Mouse (Mus musculus): ENCODE results near the gene Ube2v1. TPM values are rescaled to one million over a fixed set of nuclear protein-coding genes. Genes with fewer than 3 reads are reported as not detected.

Ube2v1 gene
- 68.2 and 115 TPM in 2 replicates for total RNA-seq (2012; rRNA removed)

DNA sequence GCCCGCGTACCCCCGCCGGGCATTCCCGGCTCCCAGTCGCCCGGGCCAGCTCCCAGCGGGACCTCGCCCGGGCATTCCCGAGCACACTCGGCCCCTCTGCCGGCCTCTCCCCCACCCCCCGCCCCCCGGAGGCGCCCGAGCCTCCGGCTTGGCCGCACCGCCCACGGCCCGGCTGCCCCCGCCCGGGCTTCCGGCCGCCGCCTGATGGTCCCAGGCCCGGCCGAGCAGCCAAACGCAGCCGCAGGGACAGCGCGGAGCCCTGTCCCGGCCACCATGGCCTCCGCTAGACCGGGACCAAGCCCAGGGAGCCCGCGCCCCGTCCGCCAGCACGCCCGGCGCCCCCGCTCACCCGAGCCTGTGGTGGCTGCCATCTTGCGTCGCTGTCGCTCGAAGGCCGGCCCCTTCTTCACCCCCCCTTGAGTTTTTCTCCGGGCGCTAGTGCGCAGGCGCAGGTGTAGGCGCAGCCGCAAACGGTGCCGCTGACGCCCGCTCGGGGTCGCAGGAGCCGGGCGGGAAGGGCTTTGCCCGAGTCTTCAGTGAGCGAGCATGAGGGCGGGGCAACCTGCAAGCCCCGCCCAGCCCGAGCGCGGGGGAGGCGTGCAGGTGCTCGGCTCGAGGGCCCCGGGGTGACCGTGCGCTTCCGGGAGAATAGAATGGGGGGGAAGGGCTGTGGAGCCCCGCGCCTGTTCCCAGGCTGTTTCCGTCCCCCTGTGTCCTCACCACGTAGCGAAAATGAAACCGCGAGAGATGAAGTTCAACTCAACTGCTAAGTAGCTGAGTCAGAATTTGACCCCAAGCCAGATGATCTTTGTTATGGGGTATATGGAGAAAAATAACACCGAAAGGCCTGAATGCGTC lies at the start of gene Ube2v1:
Ube2v1 (minus strand) TSS at position 505 of the 858 bp plus-strand sequence.
- in situ Hi-C loops (cut with MboI; ENCODE audit: low sequenced_read_pairs in 2 of 2, unreplicated experiment in 2 of 2): no loop called here
- Histone ChIP-seq H3K9me3 (ENCODE audit: control insufficient read depth, insufficient read depth, low read depth, low read length) (no peaks in the 10 kb centered on the region), H3K4me1 (ENCODE audit: control insufficient read depth in 2 of 2, insufficient read depth in 2 of 2, low read length in 2 of 2, poor library complexity in 1 of 2) (peaks cover 8 to 21% of the 10 kb centered on the region in 2 experiments), H3K36me3 (ENCODE audit: control insufficient read depth, insufficient read depth, low read length, poor library complexity, severe bottlenecking) (peaks cover 21% of the 10 kb centered on the region; the same call in 1 of the 2 replicates), H3K27ac (ENCODE audit: insufficient read depth, low read depth, low read length, poor library complexity, severe bottlenecking) (peak within 1 kb of the TSS; percentile 75), H3K4me3 (ENCODE audit: insufficient read depth in 1 of 2, low read depth in 1 of 2, low read length in 2 of 2, poor library complexity in 1 of 2, severe bottlenecking in 1 of 2) (peak within 1 kb of the TSS; percentile 86 to 90), H3K9ac (ENCODE audit: insufficient read depth, low read depth, low read length, poor library complexity, severe bottlenecking) (peak within 1 kb of the TSS; percentile 93)
- TF ChIP-seq CHD2 (IDR thresholded peaks at IDR 0.05; ENCODE audit: low read depth, low read length) (peak; percentile 64), MAFK (IDR thresholded peaks at IDR 0.05; ENCODE audit: insufficient read depth, low read depth, low read length) (peak; percentile 56), ZNF384 (IDR thresholded peaks at IDR 0.05; ENCODE audit: low read depth, low read length) (no peak), HCFC1 (IDR thresholded peaks at IDR 0.05; ENCODE audit: borderline replicate concordance, insufficient read depth, low read length) (peak; percentile 92), ZC3H11A (IDR thresholded peaks at IDR 0.05; ENCODE audit: borderline replicate concordance, low read depth, low read length) (no peak)
- peak; percentile 95 for DNase-seq (ENCODE audit: low read depth, low spot score)

- H3K27ac ChIP-seq (ENCODE audit: insufficient read depth, low read depth, low read length, poor library complexity, severe bottlenecking): no peak overlapping the region
- no peaks in the 10 kb centered on the region for H3K36me3 ChIP-seq (ENCODE audit: control insufficient read depth, insufficient read depth, low read length, poor library complexity, severe bottlenecking)
- DNase-seq (ENCODE audit: low read depth, low spot score): no peak
- no peak overlapping the region for H3K9ac ChIP-seq (ENCODE audit: insufficient read depth, low read depth, low read length, poor library complexity, severe bottlenecking)
- in situ Hi-C loops (cut with MboI; ENCODE audit: low sequenced_read_pairs in 2 of 2, unreplicated experiment in 2 of 2): no loop called here
- no peak overlapping the region for H3K4me3 ChIP-seq (ENCODE audit: insufficient read depth in 1 of 2, low read depth in 1 of 2, low read length in 2 of 2, poor library complexity in 1 of 2, severe bottlenecking in 1 of 2)
- peaks cover 0 to 2% of the 10 kb centered on the region in 2 experiments; a peak in 1 of 4 replicates for H3K4me1 ChIP-seq (ENCODE audit: control insufficient read depth in 2 of 2, insufficient read depth in 2 of 2, low read length in 2 of 2, poor library complexity in 1 of 2)
- no peaks in the 10 kb centered on the region for H3K9me3 ChIP-seq (ENCODE audit: control insufficient read depth, insufficient read depth, low read depth, low read length)
- TF ChIP-seq CHD2 (IDR thresholded peaks at IDR 0.05; ENCODE audit: low read depth, low read length) (no peak), ZNF384 (IDR thresholded peaks at IDR 0.05; ENCODE audit: low read depth, low read length) (0 out of 2 replicates have a peak, but pooled peaks have one; percentile 57), HCFC1 (IDR thresholded peaks at IDR 0.05; ENCODE audit: borderline replicate concordance, insufficient read depth, low read length) (no peak), ZC3H11A (IDR thresholded peaks at IDR 0.05; ENCODE audit: borderline replicate concordance, low read depth, low read length) (no peak)
Observed at GRCm38 (mm10) chr2:167680657-167681056, 48.8 kb upstream of the Ube2v1 start.

- no peaks in the 10 kb centered on the region for H3K9me3 ChIP-seq (ENCODE audit: control insufficient read depth, insufficient read depth, low read depth, low read length)
- no peak for DNase-seq (ENCODE audit: low read depth, low spot score)
- no peaks in the 10 kb centered on the region for H3K36me3 ChIP-seq (ENCODE audit: control insufficient read depth, insufficient read depth, low read length, poor library complexity, severe bottlenecking)
- no peak overlapping the region for H3K27ac ChIP-seq (ENCODE audit: insufficient read depth, low read depth, low read length, poor library complexity, severe bottlenecking)
- no peak overlapping the region for H3K9ac ChIP-seq (ENCODE audit: insufficient read depth, low read depth, low read length, poor library complexity, severe bottlenecking)
- peaks cover 1 to 2% of the 10 kb centered on the region in 2 experiments; a peak in 2 of 4 replicates for H3K4me1 ChIP-seq (ENCODE audit: control insufficient read depth in 2 of 2, insufficient read depth in 2 of 2, low read length in 2 of 2, poor library complexity in 1 of 2)
- no peak overlapping the region for H3K4me3 ChIP-seq (ENCODE audit: insufficient read depth in 1 of 2, low read depth in 1 of 2, low read length in 2 of 2, poor library complexity in 1 of 2, severe bottlenecking in 1 of 2)
- TF ChIP-seq CHD2 (IDR thresholded peaks at IDR 0.05; ENCODE audit: low read depth, low read length) (no peak), MAFK (IDR thresholded peaks at IDR 0.05; ENCODE audit: insufficient read depth, low read depth, low read length) (no peak), ZC3H11A (IDR thresholded peaks at IDR 0.05; ENCODE audit: borderline replicate concordance, low read depth, low read length) (no peak), HCFC1 (IDR thresholded peaks at IDR 0.05; ENCODE audit: borderline replicate concordance, insufficient read depth, low read length) (no peak), ZNF384 (IDR thresholded peaks at IDR 0.05; ENCODE audit: low read depth, low read length) (0 out of 2 replicates have a peak, but pooled peaks have one; percentile 7)
- in situ Hi-C loops (cut with MboI; ENCODE audit: low sequenced_read_pairs in 2 of 2, unreplicated experiment in 2 of 2): loop anchor here in 1 of 2 experiments (10.0 kb wide), 1 partner anchor 145 kb away; the partner anchor contains the start of gene Snai1
Observed at GRCm38 (mm10) chr2:167679902-167680430, 48.1 kb upstream of the Ube2v1 start.

GRCm38 (mm10) chr2:167678600-167678999 lies 46.7 kb upstream of the Ube2v1 start:
- Histone ChIP-seq H3K9me3 (ENCODE audit: control insufficient read depth, insufficient read depth, low read depth, low read length) (no peaks in the 10 kb centered on the region), H3K4me3 (ENCODE audit: insufficient read depth in 1 of 2, low read depth in 1 of 2, low read length in 2 of 2, poor library complexity in 1 of 2, severe bottlenecking in 1 of 2) (no peak overlapping the region), H3K36me3 (ENCODE audit: control insufficient read depth, insufficient read depth, low read length, poor library complexity, severe bottlenecking) (no peaks in the 10 kb centered on the region), H3K27ac (ENCODE audit: insufficient read depth, low read depth, low read length, poor library complexity, severe bottlenecking) (no peak overlapping the region), H3K9ac (ENCODE audit: insufficient read depth, low read depth, low read length, poor library complexity, severe bottlenecking) (no peak overlapping the region), H3K4me1 (ENCODE audit: control insufficient read depth in 2 of 2, insufficient read depth in 2 of 2, low read length in 2 of 2, poor library complexity in 1 of 2) (peaks cover 2% of the 10 kb centered on the region in 2 experiments; a peak in 2 of 4 replicates)
- DNase-seq (ENCODE audit: low read depth, low spot score): no peak
- in situ Hi-C loops (cut with MboI; ENCODE audit: low sequenced_read_pairs in 2 of 2, unreplicated experiment in 2 of 2): loop anchor here in 1 of 2 experiments (10.0 kb wide), 1 partner anchor 144 kb away; the partner anchor contains the start of gene Snai1
- no peak for TF ChIP-seq MAFK (IDR thresholded peaks at IDR 0.05; ENCODE audit: insufficient read depth, low read depth, low read length)
- TF ChIP-seq ZC3H11A (IDR thresholded peaks at IDR 0.05; ENCODE audit: borderline replicate concordance, low read depth, low read length): no peak
- no peak for TF ChIP-seq HCFC1 (IDR thresholded peaks at IDR 0.05; ENCODE audit: borderline replicate concordance, insufficient read depth, low read length)
- peak; percentile 73 for TF ChIP-seq ZNF384 (IDR thresholded peaks at IDR 0.05; ENCODE audit: low read depth, low read length)
- TF ChIP-seq CHD2 (IDR thresholded peaks at IDR 0.05; ENCODE audit: low read depth, low read length): no peak
